Mouse (Mus musculus): ENCODE results near the gene Rhoh. TPM values are rescaled to one million over a fixed set of nuclear protein-coding genes. Genes with fewer than 3 reads are reported as not detected.

Rhoh gene
- polyA plus RNA-seq, 1 experiment from 2014 or later: 16.8 TPM

GRCm38 (mm10) chr5:65856591-65857411 lies 4.2 kb upstream of the Rhoh start:
- H3K27me3 ChIP-seq (ENCODE audit: control insufficient read depth, insufficient read depth, low read length): no peaks in the 10 kb centered on the region
- no peak overlapping the region for H3K9ac ChIP-seq (ENCODE audit: low read length)
- H3K9me3 ChIP-seq (replicated peaks; ENCODE audit: control insufficient read depth, low read length): no peaks in the 10 kb centered on the region
- 76% methylated on average over 17 of the region's 17 CpGs for WGBS
- peaks cover 7% of the 10 kb centered on the region for H3K4me1 ChIP-seq (ENCODE audit: control insufficient read depth, insufficient read depth, low read length)
- no peaks in the 10 kb centered on the region for H3K36me3 ChIP-seq (ENCODE audit: control insufficient read depth, insufficient read depth)
- no peak for ATAC-seq (replicated peaks; ENCODE audit: extremely low read depth, insufficient read depth, low FRiP score)
- H3K27ac ChIP-seq (ENCODE audit: low read length): no peak overlapping the region
- H3K4me3 ChIP-seq (ENCODE audit: low read length): no peak overlapping the region; the same call in 1 of the 2 replicates
- H3K4me2 ChIP-seq (ENCODE audit: low read depth, low read length): no peak overlapping the region; the same call in 1 of the 2 replicates

GRCm38 (mm10) chr5:65857935-65858334 lies 3.1 kb upstream of the Rhoh start:
- H3K9ac ChIP-seq (ENCODE audit: low read length): no peak overlapping the region
- H3K27me3 ChIP-seq (ENCODE audit: control insufficient read depth, insufficient read depth, low read length): no peaks in the 10 kb centered on the region
- peaks cover 7% of the 10 kb centered on the region for H3K4me1 ChIP-seq (ENCODE audit: control insufficient read depth, insufficient read depth, low read length)
- peak overlapping the region; percentile 30; the same call in 1 of the 2 replicates for H3K27ac ChIP-seq (ENCODE audit: low read length)
- ATAC-seq (replicated peaks; ENCODE audit: extremely low read depth, insufficient read depth, low FRiP score): no peak; the same call in 1 of the 2 replicates
- no peak overlapping the region; the same call in 1 of the 2 replicates for H3K4me3 ChIP-seq (ENCODE audit: low read length)
- 72% methylated on average over 12 of the region's 12 CpGs for WGBS
- no peaks in the 10 kb centered on the region for H3K36me3 ChIP-seq (ENCODE audit: control insufficient read depth, insufficient read depth)
- H3K9me3 ChIP-seq (replicated peaks; ENCODE audit: control insufficient read depth, low read length): no peaks in the 10 kb centered on the region
- no peak overlapping the region for H3K4me2 ChIP-seq (ENCODE audit: low read depth, low read length)

GRCm38 (mm10) chr5:65858355-65858754 lies 2.7 kb upstream of the Rhoh start:
- Histone ChIP-seq H3K9ac (ENCODE audit: low read length) (peak overlapping the region; percentile 38; the same call in 1 of the 2 replicates), H3K27ac (ENCODE audit: low read length) (peak overlapping the region; percentile 49)
- 90% methylated on average over 4 of the region's 6 CpGs for WGBS

GRCm38 (mm10) chr5:65858898-65859297 lies 2.1 kb upstream of the Rhoh start:
- peak overlapping the region; percentile 5 for H3K4me2 ChIP-seq (ENCODE audit: low read depth, low read length)
- no peaks in the 10 kb centered on the region for H3K9me3 ChIP-seq (replicated peaks; ENCODE audit: control insufficient read depth, low read length)
- H3K4me3 ChIP-seq (ENCODE audit: low read length): no peak overlapping the region
- ATAC-seq (replicated peaks; ENCODE audit: extremely low read depth, insufficient read depth, low FRiP score): peak; percentile 35; the same call in 1 of the 2 replicates
- peaks cover 7% of the 10 kb centered on the region for H3K4me1 ChIP-seq (ENCODE audit: control insufficient read depth, insufficient read depth, low read length)
- H3K36me3 ChIP-seq (ENCODE audit: control insufficient read depth, insufficient read depth): no peaks in the 10 kb centered on the region
- no peaks in the 10 kb centered on the region for H3K27me3 ChIP-seq (ENCODE audit: control insufficient read depth, insufficient read depth, low read length)
- H3K27ac ChIP-seq (ENCODE audit: low read length): peak overlapping the region; percentile 49
- 19% methylated on average over 12 of the region's 12 CpGs for WGBS
- H3K9ac ChIP-seq (ENCODE audit: low read length): peak overlapping the region; percentile 38; the same call in 1 of the 2 replicates

More at GRCm38 (mm10) chr5:65858355-65858754, 2.7 kb upstream of the Rhoh start:
- Histone ChIP-seq H3K4me2 (ENCODE audit: low read depth, low read length) (no peak overlapping the region; the same call in 1 of the 2 replicates), H3K36me3 (ENCODE audit: control insufficient read depth, insufficient read depth) (no peaks in the 10 kb centered on the region), H3K4me3 (ENCODE audit: low read length) (no peak overlapping the region), H3K9me3 (replicated peaks; ENCODE audit: control insufficient read depth, low read length) (no peaks in the 10 kb centered on the region), H3K4me1 (ENCODE audit: control insufficient read depth, insufficient read depth, low read length) (peaks cover 7% of the 10 kb centered on the region), H3K27me3 (ENCODE audit: control insufficient read depth, insufficient read depth, low read length) (no peaks in the 10 kb centered on the region)
- no peak for ATAC-seq (replicated peaks; ENCODE audit: extremely low read depth, insufficient read depth, low FRiP score)

- Histone ChIP-seq H3K9ac (ENCODE audit: low read length) (peak overlapping the region; percentile 34; the same call in 1 of the 2 replicates), H3K9me3 (replicated peaks; ENCODE audit: control insufficient read depth, low read length) (no peaks in the 10 kb centered on the region), H3K4me3 (ENCODE audit: low read length) (no peak overlapping the region), H3K27me3 (ENCODE audit: control insufficient read depth, insufficient read depth, low read length) (no peaks in the 10 kb centered on the region), H3K36me3 (ENCODE audit: control insufficient read depth, insufficient read depth) (no peaks in the 10 kb centered on the region), H3K4me1 (ENCODE audit: control insufficient read depth, insufficient read depth, low read length) (peaks cover 7% of the 10 kb centered on the region), H3K4me2 (ENCODE audit: low read depth, low read length) (no peak overlapping the region), H3K27ac (ENCODE audit: low read length) (peak overlapping the region; percentile 41; the same call in 1 of the 2 replicates)
- no peak for ATAC-seq (replicated peaks; ENCODE audit: extremely low read depth, insufficient read depth, low FRiP score)
- WGBS: 49% methylated on average over 6 of the region's 6 CpGs
Measured at GRCm38 (mm10) chr5:65859396-65859795, 1.6 kb upstream of the Rhoh start.

GRCm38 (mm10) chr5:65860281-65861000 lies 572 bp upstream of the Rhoh start:
- Histone ChIP-seq H3K27me3 (ENCODE audit: control insufficient read depth, insufficient read depth, low read length) (no peaks in the 10 kb centered on the region), H3K27ac (ENCODE audit: low read length) (peak overlapping the region; percentile 61; the same call in 1 of the 2 replicates), H3K36me3 (ENCODE audit: control insufficient read depth, insufficient read depth) (no peaks in the 10 kb centered on the region), H3K9me3 (replicated peaks; ENCODE audit: control insufficient read depth, low read length) (no peaks in the 10 kb centered on the region), H3K4me3 (ENCODE audit: low read length) (no peak overlapping the region), H3K9ac (ENCODE audit: low read length) (0 out of 2 replicates have a peak overlapping the region, but pooled peaks have one; percentile 23), H3K4me1 (ENCODE audit: control insufficient read depth, insufficient read depth, low read length) (peaks cover 7% of the 10 kb centered on the region), H3K4me2 (ENCODE audit: low read depth, low read length) (no peak overlapping the region)
- WGBS: 70% methylated on average over 12 of the region's 12 CpGs
- ATAC-seq (replicated peaks; ENCODE audit: extremely low read depth, insufficient read depth, low FRiP score): no peak

- Histone ChIP-seq H3K4me2 (ENCODE audit: low read depth, low read length) (0 out of 2 replicates have a peak overlapping the region, but pooled peaks have one; percentile 8), H3K27ac (ENCODE audit: low read length) (peak overlapping the region; percentile 8), H3K4me3 (ENCODE audit: low read length) (peak overlapping the region; percentile 6; the same call in 1 of the 2 replicates), H3K36me3 (ENCODE audit: control insufficient read depth, insufficient read depth) (no peaks in the 10 kb centered on the region), H3K9me3 (replicated peaks; ENCODE audit: control insufficient read depth, low read length) (no peaks in the 10 kb centered on the region), H3K27me3 (ENCODE audit: control insufficient read depth, insufficient read depth, low read length) (no peaks in the 10 kb centered on the region), H3K9ac (ENCODE audit: low read length) (no peak overlapping the region), H3K4me1 (ENCODE audit: control insufficient read depth, insufficient read depth, low read length) (peaks cover 7% of the 10 kb centered on the region)
- no peak for ATAC-seq (replicated peaks; ENCODE audit: extremely low read depth, insufficient read depth, low FRiP score)
- 86% methylated on average over 7 of the region's 7 CpGs for WGBS
Measured at GRCm38 (mm10) chr5:65862217-65862927, 1.4 kb downstream of the Rhoh start.

GRCm38 (mm10) chr5:65863349-65863749 lies 2.3 kb downstream of the Rhoh start:
- peak overlapping the region; percentile 46 for H3K27ac ChIP-seq (ENCODE audit: low read length)
- peak overlapping the region; percentile 51 for H3K9ac ChIP-seq (ENCODE audit: low read length)
- 70% methylated on average over 12 of the region's 12 CpGs for WGBS
- peak overlapping the region; percentile 44 for H3K4me3 ChIP-seq (ENCODE audit: low read length)
- no peaks in the 10 kb centered on the region for H3K27me3 ChIP-seq (ENCODE audit: control insufficient read depth, insufficient read depth, low read length)
- H3K9me3 ChIP-seq (replicated peaks; ENCODE audit: control insufficient read depth, low read length): no peaks in the 10 kb centered on the region
- no peak for ATAC-seq (replicated peaks; ENCODE audit: extremely low read depth, insufficient read depth, low FRiP score)
- no peaks in the 10 kb centered on the region for H3K36me3 ChIP-seq (ENCODE audit: control insufficient read depth, insufficient read depth)
- peaks cover 6% of the 10 kb centered on the region for H3K4me1 ChIP-seq (ENCODE audit: control insufficient read depth, insufficient read depth, low read length)
- H3K4me2 ChIP-seq (ENCODE audit: low read depth, low read length): 0 out of 2 replicates have a peak overlapping the region, but pooled peaks have one; percentile 8
